Mouse (Mus musculus) cerebellum, adult 11-12 months (tissue): ENCODE measurements at regions not wholly inside any gene's neighbourhood (a gene's known extent, or its start where the extent isn't known, plus 50 kb on each side); places are given as distances from the start of the nearest gene placed in this dataset.
A peak's percentile ranks its signal among the peaks of the same experiment; 100 is the strongest.

Experiments used
- DNase-seq: peaks from one replicate; pipeline ENCODE4 v3.0.0; 2022

DNA sequence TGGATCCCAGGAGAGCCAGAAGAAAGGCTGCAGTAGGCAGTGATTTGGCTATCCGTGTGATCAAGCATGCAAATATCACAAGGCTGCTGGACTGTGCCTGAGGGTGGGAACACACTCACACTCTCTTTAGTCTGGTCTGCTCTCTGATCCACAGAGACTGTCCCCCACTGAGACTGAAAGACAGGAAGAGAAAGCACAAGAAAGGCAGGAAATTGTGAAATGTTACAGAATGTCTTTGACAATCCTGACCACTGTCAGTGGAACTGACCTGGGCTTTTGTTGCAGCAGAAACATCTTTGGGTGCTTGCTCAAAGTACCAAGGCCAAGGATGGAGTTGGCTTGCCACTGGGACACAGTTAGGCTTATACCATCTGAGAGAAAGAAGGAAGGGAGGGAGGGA is 52.3 kb upstream of the Gpd2 start:
- DNase-seq: no peak

DNA sequence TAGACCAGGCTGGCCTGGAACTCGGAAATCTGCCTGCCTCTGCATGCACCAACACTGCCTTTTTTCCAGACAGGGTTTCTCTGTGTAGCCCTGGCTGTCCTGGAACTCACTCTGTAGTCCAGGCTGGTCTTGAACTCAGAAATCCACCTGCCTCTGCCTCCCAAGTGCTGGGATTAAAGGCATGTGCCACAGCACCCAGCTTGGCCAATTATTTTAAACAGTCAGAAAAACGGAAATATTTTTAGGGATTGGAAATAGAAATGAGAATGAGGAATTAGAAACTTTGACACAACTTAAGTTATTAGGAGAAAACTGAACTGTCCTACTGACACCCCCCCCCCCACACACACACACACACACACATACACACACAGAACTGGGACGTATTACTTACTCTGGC is 54.3 kb upstream of the Gpd2 start:
- peak; percentile 25 for DNase-seq

DNA sequence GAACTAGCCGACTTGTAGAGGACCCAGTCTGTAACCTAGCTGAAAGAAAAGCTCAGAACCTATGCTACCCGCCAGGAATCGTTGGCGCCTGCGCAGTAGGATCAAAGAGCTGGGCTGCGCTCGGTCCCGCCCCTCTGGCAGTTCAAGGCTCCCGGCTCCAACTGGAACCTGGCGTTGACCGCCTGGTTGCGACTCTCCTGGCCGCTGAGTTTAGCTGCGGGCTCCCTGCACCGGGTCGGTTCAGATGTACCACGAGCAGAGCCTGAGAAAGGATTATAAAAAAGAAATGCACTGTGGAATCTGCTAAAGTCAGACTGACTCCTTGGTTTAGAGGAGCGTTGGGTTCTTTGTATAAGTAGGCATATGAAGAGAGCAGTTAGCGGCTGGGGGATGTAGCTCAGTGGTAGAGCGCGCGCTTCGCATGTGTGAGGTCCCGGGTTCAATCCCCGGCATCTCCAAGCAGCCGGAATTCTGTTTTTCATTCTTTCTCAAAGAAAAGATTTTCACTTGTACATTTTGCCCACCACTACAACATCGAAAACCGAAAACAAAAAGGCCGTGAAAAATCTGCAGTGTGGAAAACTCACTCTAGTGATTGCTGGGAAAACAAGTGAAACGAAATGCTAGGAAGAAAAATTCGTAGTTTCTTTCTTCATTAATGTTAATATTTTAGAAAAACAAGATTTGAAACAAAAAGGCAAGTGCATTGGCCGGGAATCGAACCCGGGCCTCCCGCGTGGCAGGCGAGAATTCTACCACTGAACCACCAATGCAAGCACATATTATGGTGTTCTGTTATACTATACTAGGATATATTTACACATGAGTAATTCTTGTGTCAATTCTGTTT is 55.5 kb upstream of the Gpd2 start:
- peak; percentile 97 for DNase-seq

DNA sequence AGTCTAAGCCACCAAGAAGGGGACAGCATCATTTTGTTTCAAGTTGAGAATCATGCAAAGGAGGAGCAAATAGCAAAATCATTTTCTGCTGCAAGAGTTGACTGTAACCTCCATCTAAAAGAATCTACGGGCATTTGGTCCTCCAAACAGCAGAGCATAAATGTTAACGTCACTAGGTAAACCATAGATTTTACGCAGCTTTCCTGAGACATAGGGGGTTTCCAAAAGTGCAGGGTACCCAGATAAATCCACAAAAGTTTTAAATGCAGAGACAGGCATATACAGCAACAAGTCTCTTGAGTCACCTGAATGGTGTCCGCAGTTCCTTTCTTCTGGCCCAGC is 56.1 kb upstream of the Gpd2 start:
- DNase-seq: no peak

DNA sequence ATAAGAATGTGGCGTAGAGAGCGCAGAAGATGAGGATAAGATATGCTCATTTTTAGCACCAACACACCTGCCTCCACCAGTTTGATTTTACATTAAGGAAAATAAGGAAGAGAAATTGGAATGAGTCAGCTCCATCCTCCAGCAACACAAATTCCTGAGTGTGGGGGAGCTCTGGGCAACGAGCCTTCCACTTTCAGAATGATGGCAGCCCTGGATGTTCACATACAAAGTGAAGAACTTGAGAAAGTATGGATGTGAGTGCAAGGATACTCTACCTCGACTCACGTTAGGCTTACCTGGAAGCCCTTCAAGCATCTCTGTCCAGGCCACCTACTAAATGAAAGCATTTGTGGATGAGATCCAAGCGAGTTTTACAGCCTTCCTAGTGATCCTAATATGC is 54.3 kb upstream of the Nr4a2 start:
- DNase-seq: no peak

DNA sequence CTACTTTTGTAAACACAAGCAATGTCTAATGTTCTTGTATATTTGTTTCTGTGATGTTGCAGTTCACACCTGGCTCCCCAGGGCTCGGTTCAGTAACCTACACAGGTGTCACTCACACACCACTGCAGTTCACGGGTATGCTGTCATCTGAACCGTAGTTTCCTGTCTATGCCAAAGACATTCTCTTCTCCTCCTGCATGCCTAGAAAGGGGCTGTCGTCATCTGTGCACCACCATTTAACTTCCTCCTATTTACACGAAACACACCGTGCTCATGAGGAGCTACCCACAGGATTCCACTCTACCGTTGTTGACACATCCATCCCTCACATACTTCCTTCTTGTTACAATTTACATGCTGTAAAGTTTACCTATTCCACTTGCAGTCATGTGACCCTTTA is 52.7 kb upstream of the Nr4a2 start:
- DNase-seq: no peak

DNA sequence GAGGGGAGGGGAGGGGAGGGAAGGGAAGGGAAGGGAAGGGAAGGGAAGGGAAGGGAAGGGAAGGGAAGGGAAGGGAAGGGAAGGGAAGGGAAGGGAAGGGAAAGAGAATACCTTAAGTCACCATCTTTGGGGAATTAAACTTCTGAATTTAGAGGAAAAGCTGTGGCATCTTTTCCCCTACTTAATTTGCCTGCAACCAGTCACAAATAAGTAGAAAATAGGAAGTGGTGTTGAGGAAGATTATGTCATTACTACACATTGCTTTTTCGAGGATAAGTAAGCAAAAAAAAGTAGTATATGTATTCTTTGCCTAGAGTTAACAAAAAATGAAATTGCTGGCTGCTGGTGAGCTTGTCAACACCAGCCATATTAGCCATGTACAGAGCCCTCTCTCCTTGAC is 51.4 kb upstream of the Nr4a2 start:
- DNase-seq: no peak
